ENCODE assay signal across 8 mouse cellular contexts in genomic region chr2:26409362-26409761, GRCm38 (mm10). TPM values are rescaled to one million over a fixed set of nuclear protein-coding genes. Genes with fewer than 3 reads are reported as not detected.
DNase-seq lines count a peak whose midpoint lies in the region; ATAC-seq and TF ChIP-seq lines count a peak whose summit lies in the region.

No protein-coding gene starts in this region.

- H3K4me3 ChIP-seq in heart, embryonic 14.5 days (ENCODE audit: control insufficient read depth in 1 of 2, insufficient read depth in 1 of 2, low read depth in 1 of 2, low read length in 2 of 2): peak overlapping the region in 1 of 2 experiments; percentile 94; a peak in 1 of 4 replicates
- H3K4me3 ChIP-seq in heart, adult 2 months: no peak overlapping the region; the same call in 1 of the 2 replicates
- H3K4me3 ChIP-seq in bone marrow, adult 2 months (replicated peaks; ENCODE audit: control insufficient read depth, low read depth, low read length): no peak overlapping the region
- peak overlapping the region; percentile 86 for H3K4me3 ChIP-seq in hindbrain, embryonic 10.5 days
- H3K4me3 ChIP-seq in midbrain, embryonic 10.5 days: peak overlapping the region; percentile 95

- DNase-seq in heart, adult 2 months: no peak
- no peak for DNase-seq in hindbrain, embryonic 10.5 days (ENCODE audit: low spot score)
- DNase-seq in midbrain, embryonic 10.5 days (ENCODE audit: low spot score): no peak
- no peak for DNase-seq in cerebellum, postnatal 36 days
- DNase-seq in cerebellum, adult 11-12 months: no peak

- peaks cover 14 to 28% of the 10 kb centered on the region in 2 experiments; a peak in 3 of 4 replicates for H3K4me1 ChIP-seq in heart, embryonic 14.5 days (ENCODE audit: control insufficient read depth in 2 of 2, insufficient read depth in 2 of 2, low read length in 2 of 2)
- peaks cover 17% of the 10 kb centered on the region for H3K4me1 ChIP-seq in heart, adult 2 months (ENCODE audit: control insufficient read depth, insufficient read depth, low read length)
- H3K4me1 ChIP-seq in bone marrow, adult 2 months (ENCODE audit: control insufficient read depth, insufficient read depth, low read length): peaks cover 4% of the 10 kb centered on the region
- peaks cover 47% of the 10 kb centered on the region for H3K4me1 ChIP-seq in hindbrain, embryonic 10.5 days (replicated peaks)
- H3K4me1 ChIP-seq in midbrain, embryonic 10.5 days: peaks cover 45% of the 10 kb centered on the region

- intact Hi-C loops in heart, adult 2 months (cut with DNase I): loop anchor here (1.0 to 2.0 kb wide), 3 partner anchors 35 to 84 kb away; partner anchors contain the start of genes Dnlz and Sec16a

- no peaks in the 10 kb centered on the region for H3K9me3 ChIP-seq in heart, embryonic 14.5 days (ENCODE audit: control insufficient read depth, low read length)
- H3K9me3 ChIP-seq in hindbrain, embryonic 10.5 days: no peaks in the 10 kb centered on the region
- H3K9me3 ChIP-seq in midbrain, embryonic 10.5 days (replicated peaks): no peaks in the 10 kb centered on the region

- H3K27ac ChIP-seq in heart, embryonic 14.5 days (replicated peaks in 1 of 2; ENCODE audit: control insufficient read depth in 1 of 2, insufficient read depth in 1 of 2, low read depth in 2 of 2, low read length in 2 of 2): no peak overlapping the region
- no peak overlapping the region; the same call in 1 of the 2 replicates for H3K27ac ChIP-seq in heart, adult 2 months
- peak overlapping the region; percentile 15; the same call in 1 of the 2 replicates for H3K27ac ChIP-seq in bone marrow, adult 2 months (ENCODE audit: control insufficient read depth, insufficient read depth, low read depth, low read length, poor library complexity)
- H3K27ac ChIP-seq in hindbrain, embryonic 10.5 days: peak overlapping the region; percentile 96; the same call in 1 of the 2 replicates
- H3K27ac ChIP-seq in midbrain, embryonic 10.5 days (replicated peaks): peak overlapping the region; percentile 96; the same call in 1 of the 2 replicates

- no peak for ATAC-seq in heart, embryonic 14.5 days (ENCODE audit: insufficient number of reproducible peaks, insufficient read depth, low FRiP score, low read depth)
- ATAC-seq in monocyte, adult 5-6 weeks (replicated peaks; ENCODE audit: insufficient number of reproducible peaks, low FRiP score, low TSS enrichment, poor library complexity, severe bottlenecking): no peak

- peaks cover 7% of the 10 kb centered on the region for H3K79me2 ChIP-seq in heart, adult 2 months (replicated peaks; ENCODE audit: control insufficient read depth, insufficient read depth, low read length)

- WGBS in heart, embryonic 14.5 days: 60% methylated on average over 3 of the region's 3 CpGs
- WGBS in heart, adult 2 months: 53% methylated on average over 3 of the region's 3 CpGs
- WGBS in bone marrow, adult 2 months: 54% methylated on average over 3 of the region's 3 CpGs
- WGBS in hindbrain, embryonic 10.5 days: 60% methylated on average over 3 of the region's 3 CpGs
- 60% methylated on average over 3 of the region's 3 CpGs for WGBS in midbrain, embryonic 10.5 days

- H3K27me3 ChIP-seq in heart, embryonic 14.5 days (ENCODE audit: control insufficient read depth, insufficient read depth, low read length): no peaks in the 10 kb centered on the region
- no peaks in the 10 kb centered on the region for H3K27me3 ChIP-seq in heart, adult 2 months (ENCODE audit: control insufficient read depth, insufficient read depth, low read length)
- H3K27me3 ChIP-seq in hindbrain, embryonic 10.5 days (ENCODE audit: insufficient read depth, poor library complexity, severe bottlenecking): no peaks in the 10 kb centered on the region
- H3K27me3 ChIP-seq in midbrain, embryonic 10.5 days (ENCODE audit: low read depth, poor library complexity, severe bottlenecking): no peaks in the 10 kb centered on the region

- peak overlapping the region; percentile 95 for H3K4me2 ChIP-seq in heart, embryonic 14.5 days (ENCODE audit: low read length)

- no peak for TF ChIP-seq POLR2A in heart, adult 2 months (IDR thresholded peaks at IDR 0.05; ENCODE audit: insufficient read depth, low read depth, low read length)
- no peak for TF ChIP-seq POLR2A in bone marrow, adult 2 months (IDR thresholded peaks at IDR 0.05; ENCODE audit: borderline replicate concordance, control insufficient read depth, low read depth, low read length)

- no peak for TF ChIP-seq CTCF in heart, adult 2 months (IDR thresholded peaks at IDR 0.05)
- no peak for TF ChIP-seq CTCF in bone marrow, adult 2 months (IDR thresholded peaks at IDR 0.05; ENCODE audit: control insufficient read depth, insufficient read depth, low read length)

- no peak for TF ChIP-seq EP300 in heart, adult 2 months (IDR thresholded peaks at IDR 0.05; ENCODE audit: insufficient read depth, low read depth, low read length)

- peaks cover 53% of the 10 kb centered on the region for H3K36me3 ChIP-seq in heart, embryonic 14.5 days (ENCODE audit: control insufficient read depth, insufficient read depth, low read length)
- no peaks in the 10 kb centered on the region; the same call in 1 of the 2 replicates for H3K36me3 ChIP-seq in heart, adult 2 months (ENCODE audit: control insufficient read depth, insufficient read depth, low read length)
- peaks cover 92% of the 10 kb centered on the region for H3K36me3 ChIP-seq in hindbrain, embryonic 10.5 days
- H3K36me3 ChIP-seq in midbrain, embryonic 10.5 days: peaks cover 76% of the 10 kb centered on the region

- H3K9ac ChIP-seq in heart, embryonic 14.5 days (ENCODE audit: low read length): no peak overlapping the region
- H3K9ac ChIP-seq in heart, adult 2 months (ENCODE audit: low read depth, low read length): no peak overlapping the region

RNA-seq across cellular contexts. Expression of gene Inpp5e, which starts 0.4 kb away (rescaled TPM):
- 13.3 and 16.7 TPM in 2 replicates for polyA plus RNA-seq in heart, embryonic 14.5 days (2014; fragmentation: Nextera tagmentation; extraction: Ambion mirVana)
- 10 to 100 TPM; 15.8 to 16.3 TPM for total RNA-seq in heart, adult 2 months (2021)
- polyA plus RNA-seq in heart, adult 2 months (2012; rRNA removed): 22.1 and 23.6 TPM in 2 replicates
- 10.7 and 21.5 TPM in 2 replicates for polyA plus RNA-seq in bone marrow, adult 2 months (2011; ENCODE audit: insufficient read depth, insufficient read length, low replicate concordance, missing spikeins)
- 23.8 and 29.7 TPM in 2 replicates for polyA plus RNA-seq in hindbrain, embryonic 10.5 days (2016; fragmentation: Nextera tagmentation; extraction: Ambion mirVana)
- 23.4 and 31.3 TPM in 2 replicates for polyA plus RNA-seq in midbrain, embryonic 10.5 days (2016; fragmentation: Nextera tagmentation; extraction: Ambion mirVana)
- 6.1 to 17.0 TPM (median 8.7 TPM) in 3 replicates for total RNA-seq in monocyte, adult 5-6 weeks (2017)

RNA-seq across cellular contexts. Expression of gene Pmpca, which starts 20.2 kb away (rescaled TPM):
- polyA plus RNA-seq in heart, embryonic 14.5 days (2014; fragmentation: Nextera tagmentation; extraction: Ambion mirVana): 108 and 111 TPM in 2 replicates
- total RNA-seq in heart, adult 2 months (2021): 100 to 1,000 TPM; 139 to 160 TPM
- 69.1 and 123 TPM in 2 replicates for polyA plus RNA-seq in heart, adult 2 months (2012; rRNA removed)
- polyA plus RNA-seq in bone marrow, adult 2 months (2011; ENCODE audit: insufficient read depth, insufficient read length, low replicate concordance, missing spikeins): 25.5 and 34.2 TPM in 2 replicates
- 132 and 139 TPM in 2 replicates for polyA plus RNA-seq in hindbrain, embryonic 10.5 days (2016; fragmentation: Nextera tagmentation; extraction: Ambion mirVana)
- polyA plus RNA-seq in midbrain, embryonic 10.5 days (2016; fragmentation: Nextera tagmentation; extraction: Ambion mirVana): 156 TPM in 2 replicates
- 54.9 to 68.4 TPM (median 59.0 TPM) in 3 replicates for total RNA-seq in monocyte, adult 5-6 weeks (2017)

RNA-seq across cellular contexts. Expression of gene Entr1, which starts 20.2 kb away (rescaled TPM):
- polyA plus RNA-seq in heart, embryonic 14.5 days (2014; fragmentation: Nextera tagmentation; extraction: Ambion mirVana): 67.7 and 75.6 TPM in 2 replicates
- total RNA-seq in heart, adult 2 months (2021): 10 to 100 TPM; 40.5 to 46.9 TPM
- polyA plus RNA-seq in heart, adult 2 months (2012; rRNA removed): 59.7 and 85.6 TPM in 2 replicates
- polyA plus RNA-seq in bone marrow, adult 2 months (2011; ENCODE audit: insufficient read depth, insufficient read length, low replicate concordance, missing spikeins): 56.8 and 78.4 TPM in 2 replicates
- 136 and 141 TPM in 2 replicates for polyA plus RNA-seq in hindbrain, embryonic 10.5 days (2016; fragmentation: Nextera tagmentation; extraction: Ambion mirVana)
- 128 and 132 TPM in 2 replicates for polyA plus RNA-seq in midbrain, embryonic 10.5 days (2016; fragmentation: Nextera tagmentation; extraction: Ambion mirVana)
- total RNA-seq in monocyte, adult 5-6 weeks (2017): 83.7 to 122 TPM (median 118 TPM) in 3 replicates

RNA-seq across cellular contexts. Expression of gene Snapc4, which starts 28.9 kb away (rescaled TPM):
- polyA plus RNA-seq in heart, embryonic 14.5 days (2014; fragmentation: Nextera tagmentation; extraction: Ambion mirVana): 15.8 and 18.3 TPM in 2 replicates
- 1 to 10 TPM; 7.2 to 9.5 TPM for total RNA-seq in heart, adult 2 months (2021)
- 20.4 and 24.3 TPM in 2 replicates for polyA plus RNA-seq in heart, adult 2 months (2012; rRNA removed)
- 25.2 and 42.6 TPM in 2 replicates for polyA plus RNA-seq in bone marrow, adult 2 months (2011; ENCODE audit: insufficient read depth, insufficient read length, low replicate concordance, missing spikeins)
- 35.3 and 35.5 TPM in 2 replicates for polyA plus RNA-seq in hindbrain, embryonic 10.5 days (2016; fragmentation: Nextera tagmentation; extraction: Ambion mirVana)
- polyA plus RNA-seq in midbrain, embryonic 10.5 days (2016; fragmentation: Nextera tagmentation; extraction: Ambion mirVana): 32.5 and 34.4 TPM in 2 replicates
- 29.6 to 63.7 TPM (median 31.7 TPM) in 3 replicates for total RNA-seq in monocyte, adult 5-6 weeks (2017)

RNA-seq across cellular contexts. Expression of gene Sec16a, which starts 35.7 kb away (rescaled TPM):
- 19.4 TPM in 2 replicates for polyA plus RNA-seq in heart, embryonic 14.5 days (2014; fragmentation: Nextera tagmentation; extraction: Ambion mirVana)
- 10 to 100 TPM; 36.3 to 40.4 TPM for total RNA-seq in heart, adult 2 months (2021)
- 37.5 and 50.1 TPM in 2 replicates for polyA plus RNA-seq in heart, adult 2 months (2012; rRNA removed)
- 5.8 and 30.1 TPM in 2 replicates for polyA plus RNA-seq in bone marrow, adult 2 months (2011; ENCODE audit: insufficient read depth, insufficient read length, low replicate concordance, missing spikeins)
- polyA plus RNA-seq in hindbrain, embryonic 10.5 days (2016; fragmentation: Nextera tagmentation; extraction: Ambion mirVana): 25.2 and 28.9 TPM in 2 replicates
- polyA plus RNA-seq in midbrain, embryonic 10.5 days (2016; fragmentation: Nextera tagmentation; extraction: Ambion mirVana): 21.4 and 28.7 TPM in 2 replicates
- 40.0 to 69.7 TPM (median 50.1 TPM) in 3 replicates for total RNA-seq in monocyte, adult 5-6 weeks (2017)

Comparison
In these comparisons a context has a peak if more than half of its experiments do, and no peak if none do; other contexts are left out.
1. H3K27ac ChIP-seq: peak in bone marrow, adult 2 months (single experiment), hindbrain, embryonic 10.5 days (single experiment) and midbrain, embryonic 10.5 days (single experiment); none in heart, embryonic 14.5 days (0 of 2) and heart, adult 2 months (single experiment).
2. H3K4me3 ChIP-seq: peak in hindbrain, embryonic 10.5 days (single experiment) and midbrain, embryonic 10.5 days (single experiment); none in heart, adult 2 months (single experiment) and bone marrow, adult 2 months (single experiment).